Mouse (Mus musculus) hindbrain, postnatal 0 days (tissue): ENCODE measurements at regions not wholly inside any gene's neighbourhood (a gene's known extent, or its start where the extent isn't known, plus 50 kb on each side); places are given as distances from the start of the nearest gene placed in this dataset.

Experiments
- ATAC-seq: fragments of 200-750 bp; cut with Nextera tagmentation; 2 replicates; pipeline ENCODE4 v1.8.0; 2017; ENCODE audit warnings: mild to moderate bottlenecking, moderate TSS enrichment, moderate library complexity
- DNase-seq: peaks from one replicate; pipeline ENCODE4 v3.0.0-alpha.2; 2015; ENCODE audit warnings: low spot score
- H3K27ac ChIP-seq: fragments of 300-500 bp; sonication (generic); 2 replicates; pipeline ENCODE4 v1.5.1; 2014; ENCODE audit warnings: mild to moderate bottlenecking
- H3K27me3 ChIP-seq: fragments of 300-500 bp; sonication (generic); 2 replicates; pipeline ENCODE4 v1.6.1; 2014; ENCODE audit warnings: low read length, mixed read lengths; ENCODE audit not compliant: insufficient read depth
- H3K36me3 ChIP-seq: fragments of 300-500 bp; sonication (generic); 2 replicates; pipeline ENCODE4 v1.6.1; 2014; ENCODE audit warnings: low read length, mixed read lengths; ENCODE audit not compliant: insufficient read depth
- H3K4me1 ChIP-seq: fragments of 300-500 bp; sonication (generic); 2 replicates; pipeline ENCODE4 v1.6.1; 2014; ENCODE audit warnings: antibody characterized with exemption, low read length, mixed read lengths; ENCODE audit not compliant: insufficient read depth
- H3K4me2 ChIP-seq: fragments of 300-500 bp; sonication (generic); 2 replicates; pipeline ENCODE4 v1.6.1; 2014; ENCODE audit warnings: low read depth, mild to moderate bottlenecking, low read length, moderate library complexity, mixed read lengths
- H3K4me3 ChIP-seq: fragments of 300-500 bp; sonication (generic); 2 replicates; pipeline ENCODE4 v1.5.1; 2014; ENCODE audit warnings: low read length
- H3K9ac ChIP-seq: fragments of 300-500 bp; sonication (generic); replicated peaks from 2 replicates; pipeline ENCODE4 v1.6.1; 2014; ENCODE audit warnings: mild to moderate bottlenecking, low read length, moderate library complexity, mixed read lengths
- H3K9me3 ChIP-seq: fragments of 300-500 bp; sonication (generic); 2 replicates; pipeline ENCODE4 v1.6.1; 2016; ENCODE audit warnings: low read length, mixed read lengths
- CTCF ChIP-seq: IDR thresholded peaks from 2 replicates; pipeline ENCODE4 v1.5.1; 2016; ENCODE audit warnings: antibody characterized with exemption, control low read depth, low read depth
- WGBS: fragments of 180-500 bp; shearing (Covaris S2); extraction: QIAGEN DNeasy Blood & Tissue Kit; methylation state at CpG from one replicate; pipeline ENCODE4 v1.1.7; 2014; 5-methylcytosine and 5-hydroxymethylcytosine counted together

- 81% methylated on average over 15 of the region's 15 CpGs for WGBS
- Histone ChIP-seq H3K4me1 (no peaks in the 10 kb centered on the region), H3K27me3 (no peaks in the 10 kb centered on the region), H3K4me2 (no peak overlapping the region), H3K36me3 (no peaks in the 10 kb centered on the region), H3K4me3 (no peak overlapping the region), H3K9ac (no peak overlapping the region), H3K27ac (no peak overlapping the region), H3K9me3 (no peaks in the 10 kb centered on the region)
- no peak for ATAC-seq
- DNase-seq: no peak
- no peak for TF ChIP-seq CTCF
These were observed 2246.7 kb downstream of the 4930444P10Rik start for GRCm38 (mm10) chr1:13846336-13846865.

GRCm38 (mm10) chr1:13840309-13840622 is 2252.9 kb downstream of the 4930444P10Rik start:
- H3K4me2 ChIP-seq: no peak overlapping the region
- H3K9ac ChIP-seq: no peak overlapping the region
- no peak overlapping the region for H3K4me3 ChIP-seq
- H3K27me3 ChIP-seq: no peaks in the 10 kb centered on the region
- no peak for TF ChIP-seq CTCF
- no peaks in the 10 kb centered on the region for H3K36me3 ChIP-seq
- whole genome bisulfite sequencing: 95% methylated on average over 1 of the region's 1 CpGs
- H3K9me3 ChIP-seq: no peaks in the 10 kb centered on the region
- ATAC-seq: no peak
- no peak for DNase-seq
- H3K27ac ChIP-seq: no peak overlapping the region
- H3K4me1 ChIP-seq: no peaks in the 10 kb centered on the region

- Histone ChIP-seq H3K4me3 (no peak overlapping the region), H3K4me1 (no peaks in the 10 kb centered on the region), H3K9ac (no peak overlapping the region), H3K4me2 (no peak overlapping the region), H3K36me3 (no peaks in the 10 kb centered on the region), H3K27me3 (no peaks in the 10 kb centered on the region), H3K27ac (no peak overlapping the region), H3K9me3 (no peaks in the 10 kb centered on the region)
- DNase-seq (no peak), ATAC-seq (no peak)
- TF ChIP-seq CTCF: no peak
- WGBS: 67% methylated on average over 11 of the region's 11 CpGs
These were observed 2253.4 kb downstream of the 4930444P10Rik start for GRCm38 (mm10) chr1:13839619-13840308.

- no peaks in the 10 kb centered on the region for H3K36me3 ChIP-seq
- H3K27me3 ChIP-seq: no peaks in the 10 kb centered on the region
- TF ChIP-seq CTCF: no peak
- no peaks in the 10 kb centered on the region for H3K9me3 ChIP-seq
- H3K4me2 ChIP-seq: no peak overlapping the region
- H3K9ac ChIP-seq: no peak overlapping the region
- H3K27ac ChIP-seq: no peak overlapping the region
- 58% methylated on average over 12 of the region's 12 CpGs for WGBS
- peak; percentile 74 for ATAC-seq
- peak; percentile 34 for DNase-seq
- no peak overlapping the region for H3K4me3 ChIP-seq
- no peaks in the 10 kb centered on the region for H3K4me1 ChIP-seq
These were observed 2258.0 kb downstream of the 4930444P10Rik start for GRCm38 (mm10) chr1:13834860-13835840.

GRCm38 (mm10) chr1:13807786-13808185 is 2285.3 kb downstream of the 4930444P10Rik start:
- TF ChIP-seq CTCF: no peak
- 47% methylated on average over 4 of the region's 4 CpGs for WGBS
- DNase-seq (no peak), ATAC-seq (no peak)
- H3K9ac ChIP-seq: no peak overlapping the region
- H3K4me1 ChIP-seq: no peaks in the 10 kb centered on the region
- no peak overlapping the region for H3K27ac ChIP-seq
- H3K9me3 ChIP-seq: no peaks in the 10 kb centered on the region
- H3K4me2 ChIP-seq: no peak overlapping the region
- H3K27me3 ChIP-seq: no peaks in the 10 kb centered on the region
- no peaks in the 10 kb centered on the region for H3K36me3 ChIP-seq
- no peak overlapping the region for H3K4me3 ChIP-seq

- Histone ChIP-seq H3K27ac (no peak overlapping the region), H3K4me1 (no peaks in the 10 kb centered on the region), H3K9ac (no peak overlapping the region), H3K4me2 (no peak overlapping the region), H3K27me3 (no peaks in the 10 kb centered on the region), H3K9me3 (no peaks in the 10 kb centered on the region), H3K36me3 (no peaks in the 10 kb centered on the region), H3K4me3 (no peak overlapping the region)
- ATAC-seq (no peak), DNase-seq (no peak)
- no peak for TF ChIP-seq CTCF
- 87% methylated on average over 1 of the region's 1 CpGs for WGBS
These were observed 2292.7 kb downstream of the 4930444P10Rik start for GRCm38 (mm10) chr1:13800460-13800859.
